Mouse (Mus musculus): ENCODE measurements around the gene Tmem211. TPM values are rescaled to one million over a fixed set of nuclear protein-coding genes. Genes with fewer than 3 reads are reported as not detected.

Gene Tmem211
- not detected in 2 replicates for polyA plus RNA-seq (2015; fragmentation: Nextera tagmentation; extraction: Ambion mirVana)

- H3K27ac ChIP-seq = 0 out of 2 replicates have a peak within 1 kb of the TSS, but pooled peaks have one; percentile 20
- H3K4me3 ChIP-seq (replicated peaks) = peak within 1 kb of the TSS; percentile 6; the same call in 1 of the 2 replicates
- H3K36me3 ChIP-seq = no peaks in the 10 kb centered on the region
- peak; percentile 81 for ATAC-seq
- 0% methylated on average over 13 of the region's 13 CpGs for WGBS
- H3K4me2 ChIP-seq (replicated peaks) = peak within 1 kb of the TSS; percentile 53
- H3K9ac ChIP-seq = no peak within 1 kb of the TSS
- no peaks in the 10 kb centered on the region for H3K27me3 ChIP-seq (replicated peaks)
- H3K9me3 ChIP-seq = no peaks in the 10 kb centered on the region
- H3K4me1 ChIP-seq (replicated peaks) = peaks cover 3% of the 10 kb centered on the region; the same call in 1 of the 2 replicates
Measured at GRCm38 (mm10) chr5:113226632-113227102, at the start of gene Tmem211. TSS of gene Tmem211 (plus strand) at chr5:113226909.

GRCm38 (mm10) chr5:113179451-113179842 is 47.3 kb upstream of the Tmem211 start:
- no peaks in the 10 kb centered on the region for H3K9me3 ChIP-seq
- peak overlapping the region; percentile 17 for H3K4me3 ChIP-seq (replicated peaks)
- 10% methylated on average over 8 of the region's 9 CpGs for WGBS
- H3K4me1 ChIP-seq (replicated peaks) = peaks cover 17% of the 10 kb centered on the region
- no peak for ATAC-seq
- peak overlapping the region; percentile 24 for H3K9ac ChIP-seq
- H3K36me3 ChIP-seq = no peaks in the 10 kb centered on the region
- peak overlapping the region; percentile 54 for H3K4me2 ChIP-seq (replicated peaks)
- H3K27me3 ChIP-seq (replicated peaks) = no peaks in the 10 kb centered on the region
- H3K27ac ChIP-seq = peak overlapping the region; percentile 88

GRCm38 (mm10) chr5:113179843-113180682 is 46.6 kb upstream of the Tmem211 start:
- Histone ChIP-seq H3K4me1 (replicated peaks) (peaks cover 17% of the 10 kb centered on the region), H3K36me3 (no peaks in the 10 kb centered on the region), H3K27ac (peak overlapping the region; percentile 88), H3K4me2 (replicated peaks) (peak overlapping the region; percentile 54), H3K9me3 (no peaks in the 10 kb centered on the region), H3K27me3 (replicated peaks) (no peaks in the 10 kb centered on the region), H3K9ac (peak overlapping the region; percentile 24), H3K4me3 (replicated peaks) (peak overlapping the region; percentile 17)
- ATAC-seq = peak; percentile 87
- 3% methylated on average over 28 of the region's 30 CpGs for WGBS

- Histone ChIP-seq H3K4me3 (replicated peaks) (peak overlapping the region; percentile 16; the same call in 1 of the 2 replicates), H3K9me3 (no peaks in the 10 kb centered on the region), H3K9ac (no peak overlapping the region; the same call in 1 of the 2 replicates), H3K4me2 (replicated peaks) (peak overlapping the region; percentile 54), H3K27me3 (replicated peaks) (no peaks in the 10 kb centered on the region), H3K4me1 (replicated peaks) (peaks cover 17% of the 10 kb centered on the region), H3K36me3 (no peaks in the 10 kb centered on the region), H3K27ac (peak overlapping the region; percentile 88)
- 82% methylated on average over 15 of the region's 15 CpGs for WGBS
- no peak for ATAC-seq
Measured at GRCm38 (mm10) chr5:113180755-113181154, 46.0 kb upstream of the Tmem211 start.

DNA sequence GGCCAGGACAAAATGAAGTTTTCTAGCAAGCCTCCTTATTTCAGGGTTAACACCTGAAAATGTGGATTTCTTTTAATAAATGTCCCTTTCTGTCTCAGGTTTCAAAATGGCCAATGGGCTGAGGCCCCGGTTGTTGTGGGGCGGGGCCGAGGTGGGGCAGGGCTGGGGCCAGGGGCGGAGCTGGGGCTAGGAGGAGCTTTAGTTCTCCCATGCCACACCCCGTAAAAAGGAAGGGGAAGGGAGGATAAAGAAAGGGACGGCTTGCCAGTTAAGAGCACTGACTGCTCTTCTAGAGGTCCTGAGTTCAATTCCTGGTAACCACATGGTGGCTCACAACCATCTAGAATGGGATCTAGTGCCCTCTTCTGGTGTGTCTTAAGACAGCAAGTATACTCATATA is 45.3 kb upstream of the Tmem211 start:
- no peaks in the 10 kb centered on the region for H3K36me3 ChIP-seq
- H3K27ac ChIP-seq = peak overlapping the region; percentile 88; the same call in 1 of the 2 replicates
- no peak overlapping the region for H3K9ac ChIP-seq
- no peak overlapping the region for H3K4me2 ChIP-seq (replicated peaks)
- no peaks in the 10 kb centered on the region for H3K27me3 ChIP-seq (replicated peaks)
- peak; percentile 39; the same call in 1 of the 2 replicates for ATAC-seq
- no peaks in the 10 kb centered on the region for H3K9me3 ChIP-seq
- WGBS = 27% methylated on average over 6 of the region's 6 CpGs
- no peak overlapping the region for H3K4me3 ChIP-seq (replicated peaks)
- H3K4me1 ChIP-seq (replicated peaks) = peaks cover 17% of the 10 kb centered on the region

DNA sequence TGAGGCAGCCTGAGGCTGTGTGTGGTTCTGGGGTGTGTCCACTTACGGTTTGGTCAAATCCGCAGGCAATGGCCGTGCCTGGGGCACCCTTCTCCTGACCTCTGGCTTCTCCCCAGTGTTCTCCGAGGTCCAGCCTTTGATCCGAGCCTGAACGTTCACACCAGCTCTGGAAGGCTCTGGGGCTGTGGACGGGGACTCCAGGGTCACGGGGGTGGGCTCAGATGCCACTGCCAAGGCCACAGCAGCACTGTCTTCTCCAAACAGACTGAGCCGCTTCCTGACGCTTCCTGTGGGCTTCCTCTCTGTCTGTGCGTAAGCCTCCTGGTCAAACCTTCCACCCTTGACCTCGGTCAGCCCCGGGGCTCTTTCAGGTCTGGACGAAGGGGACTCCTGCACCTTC is 36.2 kb upstream of the Tmem211 start:
- no peaks in the 10 kb centered on the region for H3K9me3 ChIP-seq
- H3K27ac ChIP-seq = no peak overlapping the region
- no peak for ATAC-seq
- H3K4me1 ChIP-seq (replicated peaks) = 0 out of 2 replicates have a peak, but pooled peaks cover 2% of the 10 kb centered on the region
- WGBS = 55% methylated on average over 14 of the region's 14 CpGs
- H3K36me3 ChIP-seq = 0 out of 2 replicates have a peak, but pooled peaks cover 3% of the 10 kb centered on the region
- no peak overlapping the region for H3K4me3 ChIP-seq (replicated peaks)
- H3K4me2 ChIP-seq (replicated peaks) = no peak overlapping the region
- H3K27me3 ChIP-seq (replicated peaks) = no peaks in the 10 kb centered on the region
- H3K9ac ChIP-seq = no peak overlapping the region

- Histone ChIP-seq H3K4me3 (replicated peaks) (no peak overlapping the region), H3K4me1 (replicated peaks) (0 out of 2 replicates have a peak, but pooled peaks cover 2% of the 10 kb centered on the region), H3K9ac (no peak overlapping the region), H3K4me2 (replicated peaks) (no peak overlapping the region), H3K9me3 (no peaks in the 10 kb centered on the region), H3K27ac (no peak overlapping the region), H3K27me3 (replicated peaks) (no peaks in the 10 kb centered on the region), H3K36me3 (0 out of 2 replicates have a peak, but pooled peaks cover 1% of the 10 kb centered on the region)
- 67% methylated on average over 14 of the region's 14 CpGs for WGBS
- ATAC-seq = no peak
Measured at GRCm38 (mm10) chr5:113191901-113192300, 34.8 kb upstream of the Tmem211 start.

GRCm38 (mm10) chr5:113193762-113194161 is 32.9 kb upstream of the Tmem211 start:
- WGBS = 91% methylated on average over 18 of the region's 18 CpGs
- no peak overlapping the region for H3K9ac ChIP-seq
- no peak for ATAC-seq
- H3K36me3 ChIP-seq = no peaks in the 10 kb centered on the region
- no peak overlapping the region for H3K27ac ChIP-seq
- no peak overlapping the region for H3K4me2 ChIP-seq (replicated peaks)
- no peaks in the 10 kb centered on the region for H3K9me3 ChIP-seq
- peaks cover 4% of the 10 kb centered on the region; the same call in 1 of the 2 replicates for H3K4me1 ChIP-seq (replicated peaks)
- H3K27me3 ChIP-seq (replicated peaks) = no peaks in the 10 kb centered on the region
- H3K4me3 ChIP-seq (replicated peaks) = no peak overlapping the region

DNA sequence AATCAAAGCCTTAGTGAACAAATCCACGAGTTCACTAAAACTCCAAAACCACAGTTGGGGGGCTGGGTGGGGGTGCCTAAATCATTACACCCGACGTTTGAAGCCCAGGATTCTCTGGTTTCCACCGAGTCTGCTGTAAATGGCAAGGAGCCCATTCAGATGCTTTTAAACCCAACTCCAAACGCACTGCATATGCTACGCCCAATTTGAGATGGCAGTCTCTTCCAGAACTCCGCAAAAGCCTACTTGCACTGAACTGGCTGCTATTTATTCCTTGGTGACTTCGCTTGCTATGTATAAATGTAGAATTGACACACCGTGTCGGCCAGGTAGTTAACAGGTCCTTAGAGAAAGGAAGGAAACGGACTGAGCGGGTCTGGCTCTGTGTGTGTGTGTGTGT is 31.3 kb upstream of the Tmem211 start:
- no peaks in the 10 kb centered on the region for H3K27me3 ChIP-seq (replicated peaks)
- H3K27ac ChIP-seq = no peak overlapping the region
- peaks cover 16% of the 10 kb centered on the region; the same call in 1 of the 2 replicates for H3K4me1 ChIP-seq (replicated peaks)
- H3K4me2 ChIP-seq (replicated peaks) = no peak overlapping the region
- no peak overlapping the region for H3K9ac ChIP-seq
- H3K36me3 ChIP-seq = no peaks in the 10 kb centered on the region
- 81% methylated on average over 12 of the region's 12 CpGs for WGBS
- H3K4me3 ChIP-seq (replicated peaks) = no peak overlapping the region
- no peak for ATAC-seq
- H3K9me3 ChIP-seq = no peaks in the 10 kb centered on the region

DNA sequence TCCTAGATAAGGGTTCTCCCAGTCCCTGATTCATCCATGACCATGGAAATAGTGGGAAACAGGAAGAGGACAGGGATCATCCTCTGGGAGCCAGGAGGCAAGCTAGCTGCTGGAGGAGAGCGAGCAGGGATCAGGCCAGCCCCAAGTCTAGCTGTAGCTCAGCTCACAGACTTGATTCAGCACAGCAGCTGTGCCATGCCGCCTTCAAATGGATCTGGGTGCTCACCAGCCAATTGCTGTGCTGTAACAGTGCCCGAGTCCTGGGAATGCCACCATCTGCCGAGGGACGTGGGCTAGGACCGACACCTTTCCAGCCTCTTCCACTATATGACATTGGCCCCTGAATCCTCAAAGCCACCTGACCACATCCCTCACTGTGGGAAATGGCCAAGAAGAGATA is 30.8 kb upstream of the Tmem211 start:
- H3K36me3 ChIP-seq = no peaks in the 10 kb centered on the region
- 85% methylated on average over 6 of the region's 6 CpGs for WGBS
- ATAC-seq = no peak; the same call in 1 of the 2 replicates
- H3K9ac ChIP-seq = no peak overlapping the region
- H3K4me3 ChIP-seq (replicated peaks) = no peak overlapping the region
- H3K27ac ChIP-seq = no peak overlapping the region
- H3K9me3 ChIP-seq = no peaks in the 10 kb centered on the region
- no peak overlapping the region for H3K4me2 ChIP-seq (replicated peaks)
- H3K27me3 ChIP-seq (replicated peaks) = no peaks in the 10 kb centered on the region
- peaks cover 16% of the 10 kb centered on the region; the same call in 1 of the 2 replicates for H3K4me1 ChIP-seq (replicated peaks)

DNA sequence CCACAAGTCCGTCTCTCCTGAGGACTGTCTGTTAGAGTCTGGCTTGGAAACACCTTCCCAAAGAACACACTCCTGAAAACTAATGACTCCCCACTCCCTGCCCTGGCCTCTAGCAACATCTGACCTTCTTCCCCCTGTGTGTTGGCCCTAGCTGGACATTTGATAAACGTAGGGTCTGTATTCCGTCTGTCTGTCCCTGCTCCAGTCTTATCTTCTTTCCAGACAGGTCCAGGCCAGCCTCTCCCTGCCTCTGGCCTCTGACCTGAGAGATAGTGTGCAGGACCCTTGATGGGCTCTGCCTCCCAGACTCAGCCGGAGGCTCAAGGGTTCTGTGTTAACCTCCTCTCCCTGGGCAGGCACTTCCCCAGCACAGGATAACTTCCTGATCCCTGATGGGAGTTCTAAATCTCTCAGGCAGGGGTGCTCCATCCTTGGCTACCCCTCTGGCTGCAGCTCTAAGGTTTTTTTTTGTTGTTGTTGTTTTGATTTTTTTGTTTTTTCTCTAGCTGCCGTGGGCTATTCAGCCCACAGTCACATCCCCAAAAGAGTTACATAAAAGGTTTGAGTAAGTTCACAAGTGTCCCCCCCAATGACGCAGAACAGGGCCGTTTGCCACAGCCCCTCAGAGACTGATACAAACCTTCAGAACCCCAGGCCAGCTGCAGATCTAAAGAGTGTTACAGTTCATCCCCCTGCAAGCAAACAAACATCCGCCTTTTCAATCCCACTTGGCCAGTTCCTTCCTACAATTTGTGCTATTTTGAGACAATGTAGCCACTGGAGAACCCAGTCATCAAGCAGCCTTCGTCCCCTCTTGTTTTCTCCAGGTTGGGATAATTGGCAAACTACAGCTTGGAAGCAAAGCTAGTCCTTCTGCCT is 29.6 kb upstream of the Tmem211 start:
- no peak overlapping the region for H3K9ac ChIP-seq

More for the DNA sequence above, 29.6 kb upstream of the Tmem211 start:
- H3K9me3 ChIP-seq = no peaks in the 10 kb centered on the region
- peaks cover 15% of the 10 kb centered on the region; the same call in 1 of the 2 replicates for H3K4me1 ChIP-seq (replicated peaks)
- H3K4me2 ChIP-seq (replicated peaks) = no peak overlapping the region
- no peak overlapping the region for H3K4me3 ChIP-seq (replicated peaks)
- ATAC-seq = no peak
- H3K27me3 ChIP-seq (replicated peaks) = no peaks in the 10 kb centered on the region
- H3K36me3 ChIP-seq = no peaks in the 10 kb centered on the region
- peak overlapping the region; percentile 61 for H3K27ac ChIP-seq
- WGBS = 40% methylated on average over 9 of the region's 9 CpGs

Data from intestine, embryonic 15.5 days (tissue).